Mouse (Mus musculus) embryonic facial prominence, embryonic 13.5 days (tissue): ENCODE measurements around the gene Taar3. TPM values are rescaled to one million over a fixed set of nuclear protein-coding genes. Genes with fewer than 3 reads are reported as not detected.

ENCODE experiments used
- polyA plus RNA-seq: library from polyadenylated mRNA; unstranded; fragments of >200 nt; fragmentation: Nextera tagmentation; extraction: Ambion mirVana; gene quantifications from 2 replicates; pipeline ENCODE4 v1.2.1, GENCODE M21; 2015

The Taar3 gene
- polyA plus RNA-seq, 1 experiment from 2014 or later: not detected

Other genes starting within 250 kb of the Taar3 start
- gene Rps12, start 162.3 kb upstream of the Taar3 start, polyA plus RNA-seq: 245 and 261 TPM in 2 replicates
- gene Slc18b1, start 152.6 kb upstream of the Taar3 start, polyA plus RNA-seq: 32.3 and 35.6 TPM in 2 replicates
- not detected in 2 replicates for gene Vnn3, start 98.1 kb upstream of the Taar3 start, polyA plus RNA-seq
- gene Vnn1, start 54.9 kb upstream of the Taar3 start, polyA plus RNA-seq: 0.41 and 0.63 TPM in 2 replicates
- gene Taar1, start 29.2 kb upstream of the Taar3 start, polyA plus RNA-seq: not detected in 2 replicates
- gene Taar2, start 11.0 kb upstream of the Taar3 start, polyA plus RNA-seq: 0.27 TPM in 1 of 2 replicates, not detected in the other
- gene Taar4, start 10.9 kb downstream of the Taar3 start, polyA plus RNA-seq: not detected in 2 replicates
- gene Taar5, start 21.1 kb downstream of the Taar3 start, polyA plus RNA-seq: not detected in 2 replicates
- not detected in 2 replicates for gene Taar6, start 36.1 kb downstream of the Taar3 start, polyA plus RNA-seq
- gene Taar7a, start 43.9 kb downstream of the Taar3 start, polyA plus RNA-seq: not detected in 2 replicates
- not detected in 2 replicates for gene Taar7b, start 50.4 kb downstream of the Taar3 start, polyA plus RNA-seq
- not detected in 2 replicates for gene Taar7d, start 77.7 kb downstream of the Taar3 start, polyA plus RNA-seq
- gene Taar7e, start 88.1 kb downstream of the Taar3 start, polyA plus RNA-seq: not detected in 2 replicates
- gene Taar7f, start 100.0 kb downstream of the Taar3 start, polyA plus RNA-seq: not detected in 2 replicates
- gene Taar8a, start 126.9 kb downstream of the Taar3 start, polyA plus RNA-seq: not detected in 2 replicates
- not detected in 2 replicates for gene Taar8b, start 142.7 kb downstream of the Taar3 start, polyA plus RNA-seq
- not detected in 2 replicates for gene Taar8c, start 152.4 kb downstream of the Taar3 start, polyA plus RNA-seq
- gene Taar9, start 160.0 kb downstream of the Taar3 start, polyA plus RNA-seq: not detected in 2 replicates
- 62.6 and 79.7 TPM in 2 replicates for gene Stx7, start 199.7 kb downstream of the Taar3 start, polyA plus RNA-seq